Mouse (Mus musculus) liver, embryonic 15.5 days (tissue): ENCODE data around the gene Zscan12. TPM values are rescaled to one million over a fixed set of nuclear protein-coding genes. Genes with fewer than 3 reads are reported as not detected.
"Not testable (repeated sequence)": the region's sequence is repeated elsewhere in the genome, so short reads cannot be mapped to it uniquely, and the experiment has no call there.

Experiments used
- ATAC-seq: fragments of 200-750 bp; cut with Nextera tagmentation; 2 replicates; pipeline ENCODE4 v1.8.0; 2017; ENCODE audit warnings: moderate number of reproducible peaks, mild to moderate bottlenecking, moderate library complexity; ENCODE audit not compliant: insufficient read depth
- H3K27ac ChIP-seq: fragments of 300-500 bp; sonication (generic); replicated peaks from 2 replicates; pipeline ENCODE4 v1.5.1; 2015; ENCODE audit warnings: mild to moderate bottlenecking, inconsistent platforms
- H3K27me3 ChIP-seq: fragments of 300-500 bp; sonication (generic); 2 replicates; pipeline ENCODE4 v1.6.1; 2015; ENCODE audit warnings: mild to moderate bottlenecking, inconsistent platforms
- H3K36me3 ChIP-seq: fragments of 300-500 bp; sonication (generic); replicated peaks from 2 replicates; pipeline ENCODE4 v1.6.1; 2015; ENCODE audit warnings: moderate library complexity, mild to moderate bottlenecking, inconsistent platforms
- H3K4me1 ChIP-seq: fragments of 300-500 bp; sonication (generic); replicated peaks from 2 replicates; pipeline ENCODE4 v1.6.1; 2015; ENCODE audit warnings: inconsistent platforms
- H3K4me2 ChIP-seq: fragments of 300-500 bp; sonication (generic); 2 replicates; pipeline ENCODE4 v1.6.1; 2015; ENCODE audit warnings: moderate library complexity, mild to moderate bottlenecking, inconsistent platforms
- H3K4me3 ChIP-seq: fragments of 300-500 bp; sonication (generic); replicated peaks from 2 replicates; pipeline ENCODE4 v1.5.1; 2015; ENCODE audit warnings: mild to moderate bottlenecking, inconsistent platforms
- H3K9ac ChIP-seq: fragments of 300-500 bp; sonication (generic); 2 replicates; pipeline ENCODE4 v1.6.1; 2015; ENCODE audit warnings: moderate library complexity, mild to moderate bottlenecking, inconsistent platforms
- H3K9me3 ChIP-seq: fragments of 300-500 bp; sonication (generic); replicated peaks from 2 replicates; pipeline ENCODE4 v1.6.1; 2016; ENCODE audit warnings: inconsistent platforms
- WGBS: fragments of 180-500 bp; shearing (Covaris S2); methylation state at CpG from one replicate; pipeline ENCODE4 v1.1.7; 2015; ENCODE audit warnings: mixed read lengths; ENCODE audit not compliant: insufficient replicate concordance; 5-methylcytosine and 5-hydroxymethylcytosine counted together
- polyA plus RNA-seq: library from polyadenylated mRNA; unstranded; fragments of >200 nt; fragmentation: Nextera tagmentation; extraction: Ambion mirVana; gene quantifications from 2 replicates; pipeline ENCODE4 v1.2.1, GENCODE M21; 2015

Zscan12 gene
- polyA plus RNA-seq, 1 experiment from 2014 or later, result 3.1 TPM

GRCm38 (mm10) chr13:21346610-21347009 is 16.0 kb upstream of the Zscan12 start, which contains the start of gene Olfr1367:
Gene Olfr1367 (plus strand): TSS chr13:21346910.
- Histone ChIP-seq H3K4me1 (no peaks in the 10 kb centered on the region), H3K9ac (no peak within 1 kb of the TSS), H3K4me2 (no peak within 1 kb of the TSS), H3K4me3 (no peak within 1 kb of the TSS), H3K27me3 (no peaks in the 10 kb centered on the region; the same call in 1 of the 2 replicates), H3K36me3 (no peaks in the 10 kb centered on the region), H3K27ac (no peak within 1 kb of the TSS), H3K9me3 (no peaks in the 10 kb centered on the region)
- ATAC-seq, result no peak
- 68% methylated on average over 1 of the region's 1 CpGs for WGBS

- no peak overlapping the region for H3K27ac ChIP-seq
- peaks cover 5% of the 10 kb centered on the region; the same call in 1 of the 2 replicates for H3K27me3 ChIP-seq
- H3K9me3 ChIP-seq, result no peaks in the 10 kb centered on the region
- H3K4me1 ChIP-seq, result no peaks in the 10 kb centered on the region
- no peak overlapping the region for H3K9ac ChIP-seq
- no peak for ATAC-seq
- H3K36me3 ChIP-seq, result no peaks in the 10 kb centered on the region
- no peak overlapping the region for H3K4me3 ChIP-seq
- H3K4me2 ChIP-seq, result no peak overlapping the region
Observed at GRCm38 (mm10) chr13:21350593-21350992, 12.0 kb upstream of the Zscan12 start.

GRCm38 (mm10) chr13:21363719-21364118 is 1.1 kb downstream of the Zscan12 start:
- Histone ChIP-seq H3K9me3 (no peaks in the 10 kb centered on the region), H3K27me3 (no peaks in the 10 kb centered on the region), H3K36me3 (peaks cover 15% of the 10 kb centered on the region), H3K4me2 (peak overlapping the region; percentile 83), H3K4me3 (peak overlapping the region; percentile 82), H3K4me1 (peaks cover 19% of the 10 kb centered on the region), H3K27ac (no peak overlapping the region), H3K9ac (0 out of 2 replicates have a peak overlapping the region, but pooled peaks have one; percentile 86)
- ATAC-seq, result no peak
- 69% methylated on average over 12 of the region's 12 CpGs for WGBS

- 61% methylated on average over 6 of the region's 6 CpGs for WGBS
- H3K27ac ChIP-seq, result no peak overlapping the region
- peaks cover 30% of the 10 kb centered on the region for H3K36me3 ChIP-seq
- no peaks in the 10 kb centered on the region for H3K27me3 ChIP-seq
- H3K4me3 ChIP-seq, result no peak overlapping the region
- no peaks in the 10 kb centered on the region for H3K9me3 ChIP-seq
- no peak overlapping the region for H3K4me2 ChIP-seq
- ATAC-seq, result no peak
- H3K4me1 ChIP-seq, result peaks cover 19% of the 10 kb centered on the region
- no peak overlapping the region for H3K9ac ChIP-seq
Observed at GRCm38 (mm10) chr13:21366635-21367034, 4.0 kb downstream of the Zscan12 start.

- Histone ChIP-seq H3K9ac (no peak overlapping the region), H3K4me1 (no peaks in the 10 kb centered on the region), H3K4me2 (no peak overlapping the region), H3K4me3 (no peak overlapping the region), H3K36me3 (peaks cover 24% of the 10 kb centered on the region), H3K9me3 (no peaks in the 10 kb centered on the region), H3K27ac (no peak overlapping the region), H3K27me3 (no peaks in the 10 kb centered on the region)
- WGBS, result 71% methylated on average over 2 of the region's 2 CpGs
- no peak for ATAC-seq
Observed at GRCm38 (mm10) chr13:21372700-21373099, 10.1 kb downstream of the Zscan12 start.

- Histone ChIP-seq H3K27ac (no peak overlapping the region), H3K9ac (no peak overlapping the region), H3K4me3 (no peak overlapping the region), H3K4me2 (no peak overlapping the region), H3K36me3 (no peaks in the 10 kb centered on the region), H3K4me1 (no peaks in the 10 kb centered on the region), H3K27me3 (no peaks in the 10 kb centered on the region), H3K9me3 (no peaks in the 10 kb centered on the region)
- no peak for ATAC-seq
- 58% methylated on average over 2 of the region's 2 CpGs for WGBS
Observed at GRCm38 (mm10) chr13:21377773-21378172, 15.2 kb downstream of the Zscan12 start.

- no peaks in the 10 kb centered on the region for H3K4me1 ChIP-seq
- H3K27ac ChIP-seq, result no peak overlapping the region
- no peaks in the 10 kb centered on the region for H3K27me3 ChIP-seq
- H3K4me2 ChIP-seq, result no peak overlapping the region
- ATAC-seq, result no peak
- H3K9me3 ChIP-seq, result no peaks in the 10 kb centered on the region
- H3K4me3 ChIP-seq, result no peak overlapping the region
- H3K36me3 ChIP-seq, result peaks cover 78% of the 10 kb centered on the region
- H3K9ac ChIP-seq, result no peak overlapping the region
- WGBS, result 88% methylated on average over 1 of the region's 1 CpGs
Observed at GRCm38 (mm10) chr13:21395211-21395610, 32.6 kb downstream of the Zscan12 start.

GRCm38 (mm10) chr13:21395623-21396022 is 33.0 kb downstream of the Zscan12 start:
- H3K4me1 ChIP-seq, result no peaks in the 10 kb centered on the region
- ATAC-seq, result no peak
- no peak overlapping the region for H3K27ac ChIP-seq
- H3K36me3 ChIP-seq, result peaks cover 75% of the 10 kb centered on the region
- H3K4me2 ChIP-seq, result no peak overlapping the region
- 87% methylated on average over 6 of the region's 6 CpGs for WGBS
- no peak overlapping the region for H3K4me3 ChIP-seq
- no peaks in the 10 kb centered on the region for H3K9me3 ChIP-seq
- no peak overlapping the region for H3K9ac ChIP-seq
- H3K27me3 ChIP-seq, result no peaks in the 10 kb centered on the region

GRCm38 (mm10) chr13:21396048-21396447 is 33.4 kb downstream of the Zscan12 start:
- not testable (repeated sequence) for H3K27ac ChIP-seq, ATAC-seq, H3K4me1 ChIP-seq, H3K9me3 ChIP-seq, H3K9ac ChIP-seq, H3K4me3 ChIP-seq, H3K4me2 ChIP-seq, H3K27me3 ChIP-seq
- H3K36me3 ChIP-seq, result peaks cover 71% of the 10 kb centered on the region
- 90% methylated on average over 18 of the region's 18 CpGs for WGBS

- H3K4me1 ChIP-seq, result peaks cover 11% of the 10 kb centered on the region
- no peaks in the 10 kb centered on the region for H3K9me3 ChIP-seq
- no peak overlapping the region for H3K4me3 ChIP-seq
- H3K27me3 ChIP-seq, result no peaks in the 10 kb centered on the region
- H3K9ac ChIP-seq, result no peak overlapping the region
- H3K27ac ChIP-seq, result no peak overlapping the region
- H3K4me2 ChIP-seq, result no peak overlapping the region
- ATAC-seq, result no peak
- 75% methylated on average over 2 of the region's 2 CpGs for WGBS
- H3K36me3 ChIP-seq, result peaks cover 57% of the 10 kb centered on the region
Observed at GRCm38 (mm10) chr13:21397486-21397885, 34.9 kb downstream of the Zscan12 start.

GRCm38 (mm10) chr13:21401166-21401565 is 38.5 kb downstream of the Zscan12 start:
- Histone ChIP-seq H3K36me3 (peaks cover 29% of the 10 kb centered on the region), H3K27ac (peak overlapping the region; percentile 89), H3K27me3 (no peaks in the 10 kb centered on the region), H3K4me1 (peaks cover 15% of the 10 kb centered on the region), H3K9ac (peak overlapping the region; percentile 91), H3K4me3 (peak overlapping the region; percentile 94), H3K9me3 (no peaks in the 10 kb centered on the region), H3K4me2 (peak overlapping the region; percentile 74)
- 71% methylated on average over 3 of the region's 3 CpGs for WGBS
- no peak for ATAC-seq

- Histone ChIP-seq H3K9ac (peak overlapping the region; percentile 91), H3K4me2 (peak overlapping the region; percentile 74), H3K27ac (peak overlapping the region; percentile 89), H3K27me3 (no peaks in the 10 kb centered on the region), H3K36me3 (peaks cover 24% of the 10 kb centered on the region), H3K4me1 (peaks cover 15% of the 10 kb centered on the region), H3K9me3 (no peaks in the 10 kb centered on the region), H3K4me3 (peak overlapping the region; percentile 94)
- peak; percentile 47; the same call in 1 of the 2 replicates for ATAC-seq
- 6% methylated on average over 12 of the region's 12 CpGs for WGBS
Observed at GRCm38 (mm10) chr13:21401636-21402286, 39.1 kb downstream of the Zscan12 start.
